In genomic region chr6:52370806-52371360, GRCm38 (mm10) we compare ENCODE assay signal across 31 mouse cellular contexts. TPM values are rescaled to one million over a fixed set of nuclear protein-coding genes. Genes with fewer than 3 reads are reported as not detected.
A peak's percentile ranks its signal among the peaks of the same experiment; 100 is the strongest.
DNase-seq lines count a peak whose midpoint lies in the region; ATAC-seq and TF ChIP-seq lines count a peak whose summit lies in the region.
"Had no signal": no experiment of that assay in that cellular context is flagged by ENCODE, and none has a peak within 500 bp of the region (broad histone marks: within the 10 kb centered on the region; RNA-seq: fewer than 3 reads in every experiment).

No protein-coding gene starts in this region.

- no peak for ATAC-seq in limb, embryonic 11.5 days (ENCODE audit: insufficient number of reproducible peaks, low FRiP score, low TSS enrichment, low read depth)
- ATAC-seq in stomach, postnatal 0 days (ENCODE audit: low FRiP score, low TSS enrichment), result no peak
- ATAC-seq: CD4-positive, CD25-positive, alpha-beta regulatory T cell, adult 4 months; forebrain, embryonic 15.5 days; hindbrain, postnatal 0 days; intestine, postnatal 0 days had no signal

- peak; percentile 31 for DNase-seq in gastrocnemius, adult 2 months
- DNase-seq in gastrocnemius, postnatal 10 days, result no peak
- peak; percentile 44 for DNase-seq in hindlimb bud, embryonic 11.5 days (ENCODE audit: extremely low spot score, low read depth, low spot score)
- DNase-seq in limb, embryonic 11.5 days (ENCODE audit: low spot score), result peak; percentile 59
- no peak for DNase-seq in thymus, postnatal 10 days (ENCODE audit: low spot score in 2 of 2)
- no peak for DNase-seq in stomach, postnatal 0 days (ENCODE audit: low spot score)
- DNase-seq: adrenal gland, adult 2 months; adrenal gland, postnatal 14 days; cerebellum, adult 11-12 months; cerebellum, adult 9-10 months; cerebellum, postnatal 14 days; gastrocnemius, postnatal 14 days; heart, postnatal 14 days; heart, postnatal 4 days had no signal

- H3K27me3 ChIP-seq in limb, embryonic 11.5 days (ENCODE audit: control insufficient read depth, insufficient read depth, low read length), result peaks cover 17% of the 10 kb centered on the region
- no peaks in the 10 kb centered on the region for H3K27me3 ChIP-seq in stomach, postnatal 0 days (ENCODE audit: control insufficient read depth, insufficient read depth, low read length)
- H3K27me3 ChIP-seq: embryonic facial prominence, embryonic 13.5 days; forebrain, embryonic 12.5 days; forebrain, embryonic 15.5 days; heart, embryonic 13.5 days had no signal

- H3K4me2 ChIP-seq in limb, embryonic 11.5 days (ENCODE audit: low read depth, severe bottlenecking), result no peak overlapping the region
- H3K4me2 ChIP-seq in stomach, postnatal 0 days (replicated peaks; ENCODE audit: low read depth), result no peak overlapping the region
- H3K4me2 ChIP-seq: embryonic facial prominence, embryonic 13.5 days; forebrain, embryonic 12.5 days; forebrain, embryonic 15.5 days; heart, embryonic 13.5 days; hindbrain, embryonic 14.5 days had no signal

- no peak for TF ChIP-seq CTCF in gastrocnemius, adult 2 months (IDR thresholded peaks at IDR 0.05)
- TF ChIP-seq CTCF in stomach, postnatal 0 days (IDR thresholded peaks at IDR 0.05; ENCODE audit: low read depth), result no peak

- TF ChIP-seq EP300 in stomach, postnatal 0 days (optimal IDR thresholded peaks at IDR 0.05), result no peak

- no peaks in the 10 kb centered on the region for H3K36me3 ChIP-seq in limb, embryonic 11.5 days (ENCODE audit: control insufficient read depth, insufficient read depth, low read length)
- no peaks in the 10 kb centered on the region for H3K36me3 ChIP-seq in stomach, postnatal 0 days (ENCODE audit: control insufficient read depth, insufficient read depth, low read length)
- H3K36me3 ChIP-seq: embryonic facial prominence, embryonic 10.5 days; embryonic facial prominence, embryonic 13.5 days; forebrain, embryonic 12.5 days; forebrain, embryonic 15.5 days; heart, embryonic 10.5 days; heart, embryonic 13.5 days had no signal

- no peak overlapping the region for H3K4me3 ChIP-seq in gastrocnemius, adult 2 months
- H3K4me3 ChIP-seq in limb, embryonic 11.5 days (ENCODE audit: low read depth, low read length), result no peak overlapping the region
- H3K4me3 ChIP-seq in stomach, postnatal 0 days (ENCODE audit: low read depth, low read length), result no peak overlapping the region
- H3K4me3 ChIP-seq: embryonic facial prominence, embryonic 10.5 days; embryonic facial prominence, embryonic 13.5 days; erythroblast, embryonic 14.5 days; forebrain, embryonic 12.5 days; forebrain, embryonic 15.5 days; heart, embryonic 10.5 days; heart, embryonic 13.5 days had no signal

- no peak overlapping the region for H3K9ac ChIP-seq in limb, embryonic 11.5 days (ENCODE audit: low read length)
- H3K9ac ChIP-seq in stomach, postnatal 0 days (ENCODE audit: low read length), result no peak overlapping the region
- H3K9ac ChIP-seq: embryonic facial prominence, embryonic 13.5 days; forebrain, embryonic 12.5 days; forebrain, embryonic 15.5 days; heart, embryonic 13.5 days; hindbrain, embryonic 14.5 days had no signal

- H3K9me3 ChIP-seq in limb, embryonic 11.5 days (ENCODE audit: control insufficient read depth, low read length), result no peaks in the 10 kb centered on the region
- H3K9me3 ChIP-seq in stomach, postnatal 0 days (ENCODE audit: control insufficient read depth, low read length), result no peaks in the 10 kb centered on the region
- H3K9me3 ChIP-seq: embryonic facial prominence, embryonic 10.5 days; embryonic facial prominence, embryonic 13.5 days; forebrain, embryonic 12.5 days; forebrain, embryonic 15.5 days; heart, embryonic 10.5 days; heart, embryonic 13.5 days had no signal

- H3K27ac ChIP-seq in gastrocnemius, adult 2 months, result no peak overlapping the region
- H3K27ac ChIP-seq in limb, embryonic 11.5 days (replicated peaks; ENCODE audit: low read depth, low read length), result no peak overlapping the region
- no peak overlapping the region for H3K27ac ChIP-seq in stomach, postnatal 0 days (replicated peaks)
- H3K27ac ChIP-seq: embryonic facial prominence, embryonic 10.5 days; embryonic facial prominence, embryonic 13.5 days; forebrain, embryonic 12.5 days; forebrain, embryonic 15.5 days; heart, embryonic 10.5 days; heart, embryonic 13.5 days; hindbrain, embryonic 14.5 days; hindbrain, postnatal 0 days had no signal

- WGBS in limb, embryonic 11.5 days, result 15% methylated on average over 8 of the region's 8 CpGs
- WGBS in stomach, postnatal 0 days, result 91% methylated on average over 8 of the region's 8 CpGs

- intact Hi-C loops in gastrocnemius, adult 2 months (cut with DNase I), result no loop called here

- H3K4me1 ChIP-seq in limb, embryonic 11.5 days (ENCODE audit: control insufficient read depth, insufficient read depth, low read length), result peaks cover 4% of the 10 kb centered on the region; the same call in 1 of the 2 replicates
- H3K4me1 ChIP-seq in stomach, postnatal 0 days (replicated peaks; ENCODE audit: control insufficient read depth, insufficient read depth), result no peaks in the 10 kb centered on the region

RNA-seq across cellular contexts. Expression of gene Evx1, which starts 57.6 kb away (rescaled TPM):
- not detected for total RNA-seq in gastrocnemius, adult 2 months (2021)
- total RNA-seq in gastrocnemius, postnatal 10 days (2021), result not detected
- polyA plus RNA-seq in limb, embryonic 11.5 days (2014; fragmentation: Nextera tagmentation; extraction: Ambion mirVana), result 3.8 and 5.1 TPM in 2 replicates
- polyA plus RNA-seq in stomach, postnatal 0 days (2015; fragmentation: Nextera tagmentation; extraction: Ambion mirVana), result not detected in 2 replicates
- total RNA-seq: adrenal gland, postnatal 14 days; gastrocnemius, postnatal 14 days; gastrocnemius, postnatal 4 days; heart, adult 18-20 months; heart, postnatal 14 days; heart, postnatal 4 days; MEL had no signal
- polyA plus RNA-seq: adrenal gland, adult 2 months; C2C12; CD4-positive, CD25-positive, alpha-beta regulatory T cell, adult 4 months; embryonic facial prominence, embryonic 13.5 days; erythroblast, embryonic 14.5 days; forebrain, embryonic 12.5 days; forebrain, embryonic 15.5 days; heart, embryonic 13.5 days; heart, embryonic 16.5 days; intestine, embryonic 14.5 days had no signal

Comparison
In these comparisons a context has a peak if more than half of its experiments do, and no peak if none do; other contexts are left out.
1. DNase-seq: peak in gastrocnemius, adult 2 months (single experiment), hindlimb bud, embryonic 11.5 days (single experiment) and limb, embryonic 11.5 days (single experiment); none in gastrocnemius, postnatal 10 days (single experiment), thymus, postnatal 10 days (0 of 2) and stomach, postnatal 0 days (single experiment).